Comparison of ENCODE assay signal across 15 mouse cellular contexts in the genomic region with DNA sequence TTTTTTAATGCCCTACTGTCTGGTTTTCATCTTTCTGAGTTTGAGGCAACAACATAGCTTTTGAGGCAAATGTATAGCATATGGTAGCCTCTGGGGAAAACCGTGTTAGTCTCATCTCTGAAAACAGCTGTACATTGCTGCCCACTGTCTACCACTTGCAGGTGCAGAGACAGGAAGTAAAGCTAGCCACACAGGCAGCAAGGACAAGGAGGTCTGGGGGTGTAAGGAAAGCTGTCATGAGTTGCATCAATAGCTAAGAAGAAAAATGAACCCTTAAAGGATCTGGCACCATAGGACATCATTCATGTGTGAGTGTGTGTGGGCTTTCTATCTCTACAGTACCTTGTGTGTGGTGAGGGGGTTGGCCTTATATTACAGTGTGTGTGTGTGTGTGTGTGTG. TPM values are rescaled to one million over a fixed set of nuclear protein-coding genes. Genes with fewer than 3 reads are reported as not detected.
DNase-seq lines count a peak whose midpoint lies in the region; ATAC-seq and TF ChIP-seq lines count a peak whose summit lies in the region.
"Had no signal": no experiment of that assay in that cellular context is flagged by ENCODE, and none has a peak within 500 bp of the region (broad histone marks: within the 10 kb centered on the region; RNA-seq: fewer than 3 reads in every experiment).

No protein-coding gene starts in this region.

- no peaks in the 10 kb centered on the region for H3K27me3 ChIP-seq in small intestine, adult 2 months (ENCODE audit: control insufficient read depth, insufficient read depth, low read length)
- H3K27me3 ChIP-seq: liver, embryonic 15.5 days; neural tube, embryonic 12.5 days had no signal

- no peak for TF ChIP-seq POLR2A in small intestine, adult 2 months (IDR thresholded peaks at IDR 0.05; ENCODE audit: low read depth, low read length)

- no peaks in the 10 kb centered on the region for H3K4me1 ChIP-seq in small intestine, adult 2 months (ENCODE audit: control insufficient read depth, insufficient read depth, insufficient read length, low read length)
- H3K4me1 ChIP-seq: hindbrain, embryonic 10.5 days; neural tube, embryonic 12.5 days had no signal

- peak overlapping the region; percentile 70; the same call in 1 of the 2 replicates for H3K27ac ChIP-seq in small intestine, adult 2 months (ENCODE audit: insufficient read depth, low read depth, low read length)
- H3K27ac ChIP-seq: hindbrain, embryonic 10.5 days; liver, embryonic 15.5 days; neural tube, embryonic 12.5 days had no signal

- peak; percentile 23 to 58; a peak in 2 of 4 replicates for ATAC-seq in hematopoietic stem cell, adult 5-6 weeks (replicated peaks in 1 of 2; ENCODE audit: insufficient read depth in 1 of 2, low FRiP score in 2 of 2, low TSS enrichment in 1 of 2, low read depth in 1 of 2, poor library complexity in 2 of 2, severe bottlenecking in 2 of 2)
- ATAC-seq: forebrain, postnatal 0 days had no signal

- peak; percentile 71 for DNase-seq in 416B (ENCODE audit: low read depth)
- peak; percentile 70 for DNase-seq in CD4-positive, CD25-positive, alpha-beta regulatory T cell, adult 2 months (ENCODE audit: low read depth, low spot score)
- DNase-seq in left cerebral cortex, adult 18-20 months (ENCODE audit: low spot score in 2 of 2) = no peak
- DNase-seq in kidney, adult 18-20 months = no peak
- DNase-seq in embryo, embryonic 10 days (ENCODE audit: low spot score) = no peak
- DNase-seq in ovary, postnatal 14 days (ENCODE audit: low spot score) = no peak
- DNase-seq: cerebellum, postnatal 25 days; forebrain, postnatal 0 days; kidney, adult 2 months; right cerebral cortex, postnatal 25 days had no signal

- 44% methylated on average over 1 of the region's 1 CpGs for WGBS in small intestine, adult 2 months

- H3K4me3 ChIP-seq in small intestine, adult 2 months (ENCODE audit: low read depth, low read length) = no peak overlapping the region
- H3K4me3 ChIP-seq: hindbrain, embryonic 10.5 days; liver, embryonic 15.5 days; neural tube, embryonic 12.5 days had no signal

- TF ChIP-seq CTCF in small intestine, adult 2 months (IDR thresholded peaks at IDR 0.05; ENCODE audit: extremely low read depth, insufficient read length, insufficient replicate concordance, low read depth, low read length) = no peak

- H3K36me3 ChIP-seq in small intestine, adult 2 months (ENCODE audit: control insufficient read depth, insufficient read depth, low read length) = no peaks in the 10 kb centered on the region
- H3K36me3 ChIP-seq: hindbrain, embryonic 10.5 days; liver, embryonic 15.5 days; neural tube, embryonic 12.5 days had no signal

RNA-seq across cellular contexts. Expression of gene Vps54, which starts 58.4 kb away (rescaled TPM):
- total RNA-seq in hematopoietic stem cell, adult 5-6 weeks (2017) = 83.7 and 95.5 TPM in 2 replicates
- polyA plus RNA-seq in small intestine, adult 2 months (2012; rRNA removed) = 4.4 and 9.8 TPM in 2 replicates
- 10 to 100 TPM; 28.2 to 30.8 TPM for total RNA-seq in left cerebral cortex, adult 18-20 months (2021)

Comparison
In these comparisons a context has a peak if more than half of its experiments do, and no peak if none do; other contexts are left out.
1. DNase-seq: peak in 416B (single experiment) and CD4-positive, CD25-positive, alpha-beta regulatory T cell, adult 2 months (single experiment); none in left cerebral cortex, adult 18-20 months (0 of 2), kidney, adult 18-20 months (single experiment), embryo, embryonic 10 days (single experiment) and ovary, postnatal 14 days (single experiment).